Mouse (Mus musculus): ENCODE results near the gene Cfap58. TPM values are rescaled to one million over a fixed set of nuclear protein-coding genes. Genes with fewer than 3 reads are reported as not detected.

The Cfap58 gene
- polyA plus RNA-seq, 1 experiment from 2014 or later, result not detected

DNA sequence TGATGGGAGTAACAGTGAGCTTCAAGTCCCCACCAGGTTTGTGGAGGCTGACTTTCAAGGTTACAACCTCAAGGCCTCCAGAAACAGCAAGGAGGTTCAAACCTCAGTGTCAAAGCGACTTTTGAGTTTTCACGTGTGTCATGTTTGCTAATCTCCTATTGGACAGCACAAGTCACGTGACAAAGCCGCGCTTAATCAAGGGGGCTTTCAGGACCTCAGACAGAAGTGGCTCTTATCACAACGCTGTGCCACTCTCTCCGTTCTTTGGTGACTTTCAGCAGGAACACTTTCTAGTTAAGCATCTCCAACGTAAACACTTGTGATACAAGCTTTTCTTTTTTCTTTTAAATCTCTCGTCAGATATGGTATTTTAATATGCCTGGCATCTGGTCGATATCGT, 64.3 kb downstream of the Cfap58 start:
- H3K9ac ChIP-seq (ENCODE audit: low read length), result no peak overlapping the region
- no peaks in the 10 kb centered on the region; the same call in 1 of the 2 replicates for H3K9me3 ChIP-seq (ENCODE audit: control insufficient read depth, low read length)
- no peak overlapping the region for H3K27ac ChIP-seq (ENCODE audit: low read depth, low read length)
- H3K4me2 ChIP-seq (ENCODE audit: low read depth, low read length, severe bottlenecking), result no peak overlapping the region
- H3K27me3 ChIP-seq (ENCODE audit: control insufficient read depth, insufficient read depth, low read length), result no peaks in the 10 kb centered on the region
- WGBS, result 87% methylated on average over 11 of the region's 11 CpGs
- no peaks in the 10 kb centered on the region for H3K36me3 ChIP-seq (ENCODE audit: control insufficient read depth, insufficient read depth, low read length)
- DNase-seq (ENCODE audit: low spot score), result no peak
- no peak for ATAC-seq (replicated peaks; ENCODE audit: low FRiP score)
- H3K4me1 ChIP-seq (replicated peaks; ENCODE audit: control insufficient read depth, insufficient read depth, low read length), result no peaks in the 10 kb centered on the region
- H3K4me3 ChIP-seq (ENCODE audit: low read depth, low read length), result no peak overlapping the region

GRCm38 (mm10) chr19:48008771-48009413, 71.4 kb downstream of the Cfap58 start:
- Histone ChIP-seq H3K27me3 (ENCODE audit: control insufficient read depth, insufficient read depth, low read length) (no peaks in the 10 kb centered on the region), H3K9me3 (ENCODE audit: control insufficient read depth, low read length) (no peaks in the 10 kb centered on the region; the same call in 1 of the 2 replicates), H3K4me1 (replicated peaks; ENCODE audit: control insufficient read depth, insufficient read depth, low read length) (no peaks in the 10 kb centered on the region), H3K4me2 (ENCODE audit: low read depth, low read length, severe bottlenecking) (no peak overlapping the region), H3K27ac (ENCODE audit: low read depth, low read length) (no peak overlapping the region), H3K4me3 (ENCODE audit: low read depth, low read length) (no peak overlapping the region), H3K9ac (ENCODE audit: low read length) (no peak overlapping the region), H3K36me3 (ENCODE audit: control insufficient read depth, insufficient read depth, low read length) (no peaks in the 10 kb centered on the region)
- DNase-seq (ENCODE audit: low spot score), result peak; percentile 27
- no peak for ATAC-seq (replicated peaks; ENCODE audit: low FRiP score)
- 77% methylated on average over 12 of the region's 12 CpGs for WGBS

- 75% methylated on average over 15 of the region's 15 CpGs for WGBS
- Histone ChIP-seq H3K9ac (ENCODE audit: low read length) (no peak overlapping the region), H3K4me3 (ENCODE audit: low read depth, low read length) (no peak overlapping the region), H3K9me3 (ENCODE audit: control insufficient read depth, low read length) (no peaks in the 10 kb centered on the region; the same call in 1 of the 2 replicates), H3K27ac (ENCODE audit: low read depth, low read length) (no peak overlapping the region), H3K4me2 (ENCODE audit: low read depth, low read length, severe bottlenecking) (no peak overlapping the region), H3K36me3 (ENCODE audit: control insufficient read depth, insufficient read depth, low read length) (no peaks in the 10 kb centered on the region), H3K27me3 (ENCODE audit: control insufficient read depth, insufficient read depth, low read length) (no peaks in the 10 kb centered on the region), H3K4me1 (replicated peaks; ENCODE audit: control insufficient read depth, insufficient read depth, low read length) (no peaks in the 10 kb centered on the region)
- no peak for ATAC-seq (replicated peaks; ENCODE audit: low FRiP score)
- DNase-seq (ENCODE audit: low spot score), result no peak
These were observed 72.3 kb downstream of the Cfap58 start for GRCm38 (mm10) chr19:48009586-48010331.

DNA sequence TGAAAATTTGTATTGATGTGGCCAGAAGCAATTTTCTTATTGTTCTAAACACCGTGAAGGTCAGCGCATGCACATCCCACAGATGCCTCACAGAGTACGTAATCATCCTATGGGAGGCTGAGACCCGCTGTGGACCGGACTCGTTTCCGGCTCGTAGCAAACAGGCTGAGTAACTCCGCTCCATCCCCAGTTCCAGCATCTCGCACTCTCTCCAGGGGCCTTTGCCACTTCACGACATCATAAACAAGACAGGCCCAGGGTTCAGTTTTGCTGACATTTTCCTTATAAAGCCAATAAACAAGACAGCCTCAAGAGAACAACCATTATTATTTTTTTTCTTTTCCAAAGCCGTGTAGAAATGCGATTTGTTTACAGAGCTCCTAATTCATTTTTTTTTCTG, 82.6 kb downstream of the Cfap58 start:
- DNase-seq (ENCODE audit: low spot score), result no peak
- H3K9ac ChIP-seq (ENCODE audit: low read length), result no peak overlapping the region
- no peak overlapping the region for H3K4me2 ChIP-seq (ENCODE audit: low read depth, low read length, severe bottlenecking)
- H3K4me1 ChIP-seq (replicated peaks; ENCODE audit: control insufficient read depth, insufficient read depth, low read length), result no peaks in the 10 kb centered on the region
- 76% methylated on average over 13 of the region's 13 CpGs for whole genome bisulfite sequencing
- H3K9me3 ChIP-seq (ENCODE audit: control insufficient read depth, low read length), result no peaks in the 10 kb centered on the region
- no peak for ATAC-seq (replicated peaks; ENCODE audit: low FRiP score)
- no peaks in the 10 kb centered on the region for H3K36me3 ChIP-seq (ENCODE audit: control insufficient read depth, insufficient read depth, low read length)
- H3K27me3 ChIP-seq (ENCODE audit: control insufficient read depth, insufficient read depth, low read length), result no peaks in the 10 kb centered on the region
- H3K4me3 ChIP-seq (ENCODE audit: low read depth, low read length), result no peak overlapping the region
- no peak overlapping the region for H3K27ac ChIP-seq (ENCODE audit: low read depth, low read length)

GRCm38 (mm10) chr19:48021435-48021834, 84.0 kb downstream of the Cfap58 start:
- no peak for DNase-seq (ENCODE audit: low spot score)
- no peak overlapping the region for H3K27ac ChIP-seq (ENCODE audit: low read depth, low read length)
- no peaks in the 10 kb centered on the region for H3K27me3 ChIP-seq (ENCODE audit: control insufficient read depth, insufficient read depth, low read length)
- WGBS, result 87% methylated on average over 15 of the region's 15 CpGs
- ATAC-seq (replicated peaks; ENCODE audit: low FRiP score), result no peak
- H3K9ac ChIP-seq (ENCODE audit: low read length), result no peak overlapping the region
- no peak overlapping the region for H3K4me2 ChIP-seq (ENCODE audit: low read depth, low read length, severe bottlenecking)
- no peaks in the 10 kb centered on the region for H3K9me3 ChIP-seq (ENCODE audit: control insufficient read depth, low read length)
- H3K4me1 ChIP-seq (replicated peaks; ENCODE audit: control insufficient read depth, insufficient read depth, low read length), result no peaks in the 10 kb centered on the region
- H3K36me3 ChIP-seq (ENCODE audit: control insufficient read depth, insufficient read depth, low read length), result no peaks in the 10 kb centered on the region
- H3K4me3 ChIP-seq (ENCODE audit: low read depth, low read length), result no peak overlapping the region

DNA sequence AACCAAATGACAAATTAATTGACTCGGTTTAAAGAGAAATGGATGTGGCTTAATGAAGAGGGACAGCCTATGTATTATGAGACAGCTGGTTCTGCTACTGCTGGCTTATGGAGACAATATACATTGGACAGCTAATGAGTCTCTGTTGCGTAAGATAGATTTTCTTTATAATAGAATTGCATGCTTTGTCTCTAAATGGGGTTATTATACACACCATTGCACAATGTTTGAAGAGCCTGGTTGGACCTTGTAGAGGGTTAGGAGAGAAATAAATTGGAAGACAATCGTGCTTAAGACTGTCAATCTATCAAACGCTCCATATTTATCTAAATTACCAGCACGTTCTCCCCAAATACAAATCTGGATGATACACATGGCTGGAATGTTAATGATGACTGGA, 85.3 kb downstream of the Cfap58 start:
- H3K36me3 ChIP-seq (ENCODE audit: control insufficient read depth, insufficient read depth, low read length), result no peaks in the 10 kb centered on the region
- H3K9me3 ChIP-seq (ENCODE audit: control insufficient read depth, low read length), result no peaks in the 10 kb centered on the region
- WGBS, result 69% methylated on average over 5 of the region's 5 CpGs
- H3K27me3 ChIP-seq (ENCODE audit: control insufficient read depth, insufficient read depth, low read length), result no peaks in the 10 kb centered on the region
- DNase-seq (ENCODE audit: low spot score), result no peak
- ATAC-seq (replicated peaks; ENCODE audit: low FRiP score), result no peak
- no peak overlapping the region for H3K4me3 ChIP-seq (ENCODE audit: low read depth, low read length)
- no peak overlapping the region for H3K9ac ChIP-seq (ENCODE audit: low read length)
- H3K4me2 ChIP-seq (ENCODE audit: low read depth, low read length, severe bottlenecking), result no peak overlapping the region
- no peak overlapping the region for H3K27ac ChIP-seq (ENCODE audit: low read depth, low read length)
- H3K4me1 ChIP-seq (replicated peaks; ENCODE audit: control insufficient read depth, insufficient read depth, low read length), result no peaks in the 10 kb centered on the region

DNA sequence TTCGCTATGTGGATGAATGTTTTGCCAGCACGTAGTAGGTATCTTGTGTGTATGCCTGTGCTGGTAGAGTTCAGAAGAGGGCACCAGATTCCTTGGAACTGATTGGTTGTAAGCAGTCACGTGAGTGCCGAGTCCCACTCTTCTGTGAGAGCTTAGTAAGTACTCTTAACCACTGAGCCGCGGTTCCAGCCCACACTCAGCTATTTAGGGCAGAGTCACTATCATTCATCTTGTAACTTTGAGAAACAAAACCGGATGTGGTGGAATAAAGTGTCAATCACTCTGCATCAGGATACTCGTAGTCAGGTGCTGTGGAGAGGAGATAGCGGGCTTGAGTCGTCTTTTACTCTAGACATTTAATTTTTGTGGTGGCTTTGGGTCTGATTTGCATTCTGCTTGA, 86.3 kb downstream of the Cfap58 start:
- 93% methylated on average over 10 of the region's 10 CpGs for WGBS
- Histone ChIP-seq H3K36me3 (ENCODE audit: control insufficient read depth, insufficient read depth, low read length) (no peaks in the 10 kb centered on the region), H3K9ac (ENCODE audit: low read length) (no peak overlapping the region), H3K4me1 (replicated peaks; ENCODE audit: control insufficient read depth, insufficient read depth, low read length) (no peaks in the 10 kb centered on the region), H3K27me3 (ENCODE audit: control insufficient read depth, insufficient read depth, low read length) (no peaks in the 10 kb centered on the region), H3K9me3 (ENCODE audit: control insufficient read depth, low read length) (no peaks in the 10 kb centered on the region), H3K27ac (ENCODE audit: low read depth, low read length) (no peak overlapping the region), H3K4me2 (ENCODE audit: low read depth, low read length, severe bottlenecking) (no peak overlapping the region), H3K4me3 (ENCODE audit: low read depth, low read length) (no peak overlapping the region)
- DNase-seq (ENCODE audit: low spot score) (no peak), ATAC-seq (replicated peaks; ENCODE audit: low FRiP score) (no peak)

DNA sequence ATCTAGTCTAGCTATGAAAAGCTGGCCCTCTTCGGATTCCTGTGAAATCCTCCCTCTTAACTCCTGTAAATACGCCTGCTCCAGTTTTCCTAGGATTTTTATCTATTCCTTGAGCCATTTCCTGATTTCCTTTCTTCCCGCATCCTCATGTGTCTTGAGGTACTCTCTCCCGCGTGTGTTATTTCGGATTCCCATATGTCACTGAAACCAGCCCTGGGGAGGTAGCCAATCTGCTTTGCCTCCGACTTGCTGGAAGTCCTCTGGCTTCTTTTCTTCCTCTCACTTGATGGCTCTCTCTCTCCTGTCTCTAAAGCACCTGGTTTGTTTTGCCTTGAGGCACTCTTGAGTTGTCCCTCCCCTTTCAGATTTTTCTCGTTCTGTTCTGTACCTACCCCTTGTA, 87.9 kb downstream of the Cfap58 start:
- 91% methylated on average over 8 of the region's 8 CpGs for WGBS
- Histone ChIP-seq H3K4me1 (replicated peaks; ENCODE audit: control insufficient read depth, insufficient read depth, low read length) (no peaks in the 10 kb centered on the region), H3K4me2 (ENCODE audit: low read depth, low read length, severe bottlenecking) (no peak overlapping the region), H3K36me3 (ENCODE audit: control insufficient read depth, insufficient read depth, low read length) (no peaks in the 10 kb centered on the region), H3K27ac (ENCODE audit: low read depth, low read length) (no peak overlapping the region), H3K9me3 (ENCODE audit: control insufficient read depth, low read length) (no peaks in the 10 kb centered on the region), H3K27me3 (ENCODE audit: control insufficient read depth, insufficient read depth, low read length) (no peaks in the 10 kb centered on the region), H3K9ac (ENCODE audit: low read length) (no peak overlapping the region), H3K4me3 (ENCODE audit: low read depth, low read length) (no peak overlapping the region)
- DNase-seq (ENCODE audit: low spot score), result no peak
- no peak for ATAC-seq (replicated peaks; ENCODE audit: low FRiP score)

GRCm38 (mm10) chr19:48026882-48027281, 89.4 kb downstream of the Cfap58 start:
- H3K4me1 ChIP-seq (replicated peaks; ENCODE audit: control insufficient read depth, insufficient read depth, low read length), result no peaks in the 10 kb centered on the region
- no peak for DNase-seq (ENCODE audit: low spot score)
- no peak overlapping the region for H3K27ac ChIP-seq (ENCODE audit: low read depth, low read length)
- WGBS, result 85% methylated on average over 2 of the region's 2 CpGs
- no peak overlapping the region for H3K4me3 ChIP-seq (ENCODE audit: low read depth, low read length)
- no peak overlapping the region for H3K4me2 ChIP-seq (ENCODE audit: low read depth, low read length, severe bottlenecking)
- no peaks in the 10 kb centered on the region for H3K36me3 ChIP-seq (ENCODE audit: control insufficient read depth, insufficient read depth, low read length)
- H3K27me3 ChIP-seq (ENCODE audit: control insufficient read depth, insufficient read depth, low read length), result no peaks in the 10 kb centered on the region
- H3K9me3 ChIP-seq (ENCODE audit: control insufficient read depth, low read length), result no peaks in the 10 kb centered on the region
- no peak overlapping the region for H3K9ac ChIP-seq (ENCODE audit: low read length)
- ATAC-seq (replicated peaks; ENCODE audit: low FRiP score), result no peak
